Mouse (Mus musculus): ENCODE results near the gene Shb.

DNA sequence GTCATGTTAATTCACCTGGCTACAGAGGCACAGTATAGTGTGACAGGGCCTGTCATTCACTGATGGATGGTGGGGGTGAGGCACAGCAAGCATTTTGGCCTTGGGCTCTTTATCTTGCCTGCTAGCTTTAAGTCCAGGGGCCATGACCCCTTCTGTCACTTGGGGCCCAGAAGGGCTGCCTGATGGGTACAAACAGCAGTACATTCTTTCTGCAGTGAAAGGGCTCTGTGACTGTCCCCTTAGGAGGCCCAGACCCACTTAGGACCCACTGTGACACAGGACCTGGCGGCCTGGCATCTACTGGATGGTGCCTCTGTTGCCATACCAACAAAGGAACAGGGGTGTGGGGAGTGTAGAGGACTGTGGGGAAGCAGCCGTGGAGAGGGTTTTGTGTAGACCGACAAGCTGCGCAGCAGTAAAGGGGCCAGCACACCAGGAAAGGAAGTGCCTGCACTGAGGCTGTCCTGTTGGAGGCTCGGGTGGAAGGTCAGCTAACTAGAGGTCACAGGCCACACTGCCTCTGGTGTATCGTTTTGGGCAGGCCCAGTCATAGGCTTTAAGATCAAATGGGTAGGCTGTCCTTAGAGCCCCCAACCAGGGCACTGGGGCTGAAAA lies 38.4 kb downstream of the Shb start:
- TF ChIP-seq POLR2A (IDR thresholded peaks at IDR 0.05; ENCODE audit: low read depth, low read length) (no peak), CTCF (IDR thresholded peaks at IDR 0.05; ENCODE audit: borderline replicate concordance, insufficient read depth, low read length) (no peak)

Measured in embryonic fibroblast, embryonic 13.5 days (primary cell).